Mouse (Mus musculus): ENCODE measurements at regions not wholly inside any gene's neighbourhood (a gene's known extent, or its start where the extent isn't known, plus 50 kb on each side); places are given as distances from the start of the nearest gene placed in this dataset.

DNA sequence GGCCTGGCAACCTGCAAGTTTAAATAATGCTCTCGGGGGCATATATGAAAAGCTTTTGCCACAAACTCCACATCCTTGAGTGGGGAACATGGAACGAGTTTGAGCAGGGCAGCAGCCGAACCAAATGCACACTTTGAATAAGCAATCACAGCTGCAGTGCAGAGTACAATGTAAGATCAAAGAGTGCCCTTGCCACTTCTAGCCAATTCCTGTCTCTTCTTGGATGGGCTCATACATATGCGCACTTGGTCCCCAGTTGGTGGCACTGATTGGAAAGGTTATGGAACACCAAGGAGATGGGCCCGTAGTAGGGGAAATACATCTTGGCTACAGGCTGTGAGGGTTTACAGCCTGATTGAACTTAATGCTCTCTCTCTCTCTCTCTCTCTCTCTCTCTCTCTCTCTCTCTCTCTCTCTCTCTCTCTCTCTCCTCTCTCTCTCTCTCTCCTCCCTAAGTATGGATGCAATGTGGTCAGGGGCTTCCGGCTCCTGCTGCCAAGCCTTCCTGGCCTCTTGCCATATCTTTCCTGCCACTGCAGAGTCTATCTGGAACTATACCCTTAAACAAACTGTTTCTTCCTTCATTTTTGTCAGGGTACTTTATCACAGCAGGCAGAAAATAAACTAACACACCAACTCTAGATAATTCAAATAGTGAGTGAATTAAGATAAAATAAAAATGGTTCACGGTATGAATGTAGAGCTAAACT, 88.6 kb upstream of the Mbnl3 start:
- DNase-seq (ENCODE audit: low spot score) = no peak

- DNase-seq (ENCODE audit: low spot score) = no peak
Observed at GRCm38 (mm10) chrX:51292310-51292709, 86.0 kb upstream of the Mbnl3 start.

DNA sequence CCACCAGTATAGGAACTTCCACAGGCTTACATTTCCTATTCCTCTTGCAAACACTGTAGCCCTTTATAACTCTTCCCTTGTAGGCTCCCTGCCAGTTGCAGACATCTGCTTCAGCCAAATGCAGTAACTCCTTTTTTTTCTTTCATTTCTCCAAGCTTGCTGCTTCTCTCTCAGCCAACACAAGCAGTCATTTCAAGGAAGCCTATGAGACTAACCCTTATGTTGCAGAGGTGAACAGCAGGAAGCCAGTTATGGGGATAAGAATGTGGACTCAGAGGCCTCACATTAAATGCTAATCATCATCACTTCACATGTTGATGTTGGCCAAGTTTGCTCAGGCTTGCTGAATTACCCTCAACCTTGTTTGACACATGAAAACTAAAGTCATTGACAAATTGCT, 71.9 kb upstream of the Mbnl3 start:
- peak; percentile 2 for DNase-seq (ENCODE audit: low spot score)

DNA sequence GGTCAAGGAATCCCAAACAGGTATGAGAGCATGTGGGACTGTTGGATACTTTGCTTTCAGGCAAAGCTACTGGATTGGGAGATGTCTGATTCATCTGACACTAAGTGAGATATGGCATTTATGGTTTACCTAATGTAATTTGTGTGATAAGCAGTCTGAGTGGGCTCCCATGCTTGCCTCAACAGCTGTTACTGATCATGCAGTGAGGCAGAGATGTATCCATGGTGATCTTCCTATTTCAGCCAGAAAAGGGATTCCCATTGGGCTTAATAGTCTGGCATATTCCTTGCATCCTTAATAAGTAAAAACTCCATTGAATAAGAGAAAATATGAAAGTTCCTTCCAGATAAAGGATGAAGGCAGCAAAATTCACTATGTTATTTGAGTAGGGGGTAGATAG, 58.4 kb upstream of the Mbnl3 start:
- no peak for DNase-seq (ENCODE audit: low spot score)

Measured in layer of hippocampus, adult 11-12 months (tissue).